Mouse (Mus musculus) liver, embryonic 14.5 days (tissue): ENCODE results near the gene Tbc1d22a.

Experiments used
- CTCF ChIP-seq: IDR thresholded peaks from 2 replicates; pipeline ENCODE4 v1.5.1; 2016; ENCODE audit warnings: antibody characterized with exemption, low read depth, control low read depth
- EP300 ChIP-seq: IDR thresholded peaks from 2 replicates; pipeline ENCODE4 v1.6.1; 2016; ENCODE audit warnings: antibody characterized with exemption, low read depth

- TF ChIP-seq CTCF (no peak), EP300 (no peak)
Observed at GRCm38 (mm10) chr15:86404866-86405265, 190.6 kb downstream of the Tbc1d22a start.
